Mouse (Mus musculus) heart, embryonic 10.5 days (tissue): Measurements from ENCODE around the gene Unkl. TPM values are rescaled to one million over a fixed set of nuclear protein-coding genes. Genes with fewer than 3 reads are reported as not detected.
"Not testable (repeated sequence)": the region's sequence is repeated elsewhere in the genome, so short reads cannot be mapped to it uniquely, and the experiment has no call there.

Source experiments
- DNase-seq: peaks from one replicate; pipeline ENCODE4 v3.0.0-alpha.2; 2017; ENCODE audit warnings: low spot score
- H3K27ac ChIP-seq: fragments of 300-500 bp; sonication (generic); 2 replicates; pipeline ENCODE4 v1.5.1; 2016; ENCODE audit warnings: mild to moderate bottlenecking
- H3K27me3 ChIP-seq: fragments of 300-500 bp; sonication (generic); 2 replicates; pipeline ENCODE4 v1.6.1; 2016; ENCODE audit warnings: mild to moderate bottlenecking; ENCODE audit not compliant: poor library complexity, insufficient read depth, severe bottlenecking
- H3K36me3 ChIP-seq: fragments of 300-500 bp; sonication (generic); 2 replicates; pipeline ENCODE4 v1.6.1; 2016; ENCODE audit warnings: mild to moderate bottlenecking, moderate library complexity
- H3K4me1 ChIP-seq: fragments of 300-500 bp; sonication (generic); 2 replicates; pipeline ENCODE4 v1.6.1; 2016; ENCODE audit warnings: mild to moderate bottlenecking
- H3K4me3 ChIP-seq: fragments of 300-500 bp; sonication (generic); 2 replicates; pipeline ENCODE4 v1.5.1; 2016; ENCODE audit warnings: mild to moderate bottlenecking, moderate library complexity
- H3K9me3 ChIP-seq: fragments of 300-500 bp; sonication (generic); 2 replicates; pipeline ENCODE4 v1.6.1; 2016; ENCODE audit warnings: mild to moderate bottlenecking, moderate library complexity
- WGBS: fragments of 180-500 bp; shearing (Covaris S2); methylation state at CpG from one replicate; pipeline ENCODE4 v1.1.7; 2016; 5-methylcytosine and 5-hydroxymethylcytosine counted together
- polyA plus RNA-seq: library from polyadenylated mRNA; unstranded; fragments of >200 nt; fragmentation: Nextera tagmentation; extraction: Ambion mirVana; gene quantifications from 2 replicates; pipeline ENCODE4 v1.2.1, GENCODE M21; 2016

The Unkl gene
- polyA plus RNA-seq, 1 experiment from 2014 or later: 7.4 TPM

- Histone ChIP-seq H3K9me3 (no peaks in the 10 kb centered on the region), H3K4me1 (peaks cover 26% of the 10 kb centered on the region), H3K27ac (peak overlapping the region; percentile 77), H3K4me3 (peak overlapping the region; percentile 67), H3K27me3 (no peaks in the 10 kb centered on the region), H3K36me3 (peaks cover 33% of the 10 kb centered on the region)
- 47% methylated on average over 6 of the region's 6 CpGs for WGBS
- DNase-seq: no peak
Measured at GRCm38 (mm10) chr17:25222951-25223601, 34.9 kb downstream of the Unkl start.

GRCm38 (mm10) chr17:25224586-25225222 lies 36.5 kb downstream of the Unkl start:
- WGBS: 87% methylated on average over 7 of the region's 7 CpGs
- H3K9me3 ChIP-seq: no peaks in the 10 kb centered on the region
- peaks cover 26% of the 10 kb centered on the region for H3K4me1 ChIP-seq
- H3K36me3 ChIP-seq: peaks cover 38% of the 10 kb centered on the region
- no peak for DNase-seq
- peak overlapping the region; percentile 5; the same call in 1 of the 2 replicates for H3K4me3 ChIP-seq
- H3K27ac ChIP-seq: no peak overlapping the region; the same call in 1 of the 2 replicates
- H3K27me3 ChIP-seq: no peaks in the 10 kb centered on the region

- Histone ChIP-seq H3K4me1 (peaks cover 25% of the 10 kb centered on the region), H3K27me3 (no peaks in the 10 kb centered on the region), H3K4me3 (no peak overlapping the region), H3K36me3 (peaks cover 38% of the 10 kb centered on the region), H3K9me3 (no peaks in the 10 kb centered on the region), H3K27ac (no peak overlapping the region)
- DNase-seq: no peak
- WGBS: 80% methylated on average over 4 of the region's 4 CpGs
Measured at GRCm38 (mm10) chr17:25225659-25226058, 37.5 kb downstream of the Unkl start.

GRCm38 (mm10) chr17:25227991-25228390 lies 39.8 kb downstream of the Unkl start:
- H3K9me3 ChIP-seq: no peaks in the 10 kb centered on the region
- H3K27ac ChIP-seq: no peak overlapping the region
- 86% methylated on average over 5 of the region's 5 CpGs for WGBS
- H3K36me3 ChIP-seq: peaks cover 46% of the 10 kb centered on the region
- DNase-seq: no peak
- H3K27me3 ChIP-seq: no peaks in the 10 kb centered on the region
- H3K4me1 ChIP-seq: peaks cover 9% of the 10 kb centered on the region; the same call in 1 of the 2 replicates
- no peak overlapping the region for H3K4me3 ChIP-seq

- not testable (repeated sequence) for H3K27ac ChIP-seq, H3K27me3 ChIP-seq, DNase-seq, H3K9me3 ChIP-seq, H3K4me1 ChIP-seq, H3K4me3 ChIP-seq
- WGBS: 79% methylated on average over 17 of the region's 17 CpGs
- H3K36me3 ChIP-seq: peaks cover 55% of the 10 kb centered on the region
Measured at GRCm38 (mm10) chr17:25230014-25230655, 41.9 kb downstream of the Unkl start.

- WGBS: 98% methylated on average over 3 of the region's 3 CpGs
- Histone ChIP-seq H3K27me3 (no peaks in the 10 kb centered on the region), H3K4me3 (no peak overlapping the region), H3K36me3 (peaks cover 60% of the 10 kb centered on the region), H3K27ac (no peak overlapping the region), H3K4me1 (0 out of 2 replicates have a peak, but pooled peaks cover 5% of the 10 kb centered on the region), H3K9me3 (no peaks in the 10 kb centered on the region)
- DNase-seq: no peak
Measured at GRCm38 (mm10) chr17:25230700-25231099, 42.5 kb downstream of the Unkl start.

- H3K27ac ChIP-seq, DNase-seq, H3K4me3 ChIP-seq, H3K4me1 ChIP-seq, H3K27me3 ChIP-seq, H3K9me3 ChIP-seq: not testable (repeated sequence)
- 92% methylated on average over 8 of the region's 11 CpGs for WGBS
- H3K36me3 ChIP-seq: peaks cover 63% of the 10 kb centered on the region
Measured at GRCm38 (mm10) chr17:25231621-25232020, 43.4 kb downstream of the Unkl start.

- H3K4me3 ChIP-seq: no peak overlapping the region
- 81% methylated on average over 9 of the region's 9 CpGs for WGBS
- no peak overlapping the region for H3K27ac ChIP-seq
- H3K4me1 ChIP-seq: peaks cover 12% of the 10 kb centered on the region
- peaks cover 40% of the 10 kb centered on the region for H3K36me3 ChIP-seq
- no peak for DNase-seq
- H3K9me3 ChIP-seq: no peaks in the 10 kb centered on the region
- no peaks in the 10 kb centered on the region for H3K27me3 ChIP-seq
Measured at GRCm38 (mm10) chr17:25235635-25236034, 47.4 kb downstream of the Unkl start.

GRCm38 (mm10) chr17:25239695-25240636 lies 51.8 kb downstream of the Unkl start, which contains the start of the genes Gnptg and Tsr3:
Gnptg (minus strand) TSS chr17:25240124.
Tsr3 (plus strand) TSS chr17:25240170.
- H3K36me3 ChIP-seq: peaks cover 60% of the 10 kb centered on the region
- under 1% methylated on average over 80 of the region's 80 CpGs for WGBS

GRCm38 (mm10) chr17:25243131-25243780 lies 55.1 kb downstream of the Unkl start:
- H3K27me3 ChIP-seq: peaks cover 24% of the 10 kb centered on the region
- peaks cover 43% of the 10 kb centered on the region for H3K36me3 ChIP-seq
- peaks cover 29% of the 10 kb centered on the region for H3K4me1 ChIP-seq
- 84% methylated on average over 11 of the region's 11 CpGs for WGBS
- H3K4me3 ChIP-seq: no peak overlapping the region; the same call in 1 of the 2 replicates
- DNase-seq: no peak
- H3K9me3 ChIP-seq: no peaks in the 10 kb centered on the region
- no peak overlapping the region for H3K27ac ChIP-seq

More at GRCm38 (mm10) chr17:25239695-25240636, 51.8 kb downstream of the Unkl start, which contains the start of the genes Gnptg and Tsr3:
- Histone ChIP-seq H3K27me3 (no peaks in the 10 kb centered on the region), H3K4me1 (peaks cover 29% of the 10 kb centered on the region), H3K9me3 (no peaks in the 10 kb centered on the region), H3K4me3 (peak within 1 kb of the TSS; percentile 99), H3K27ac (peak within 1 kb of the TSS; percentile 93)
- DNase-seq: peak; percentile 95

- peaks cover 34% of the 10 kb centered on the region for H3K27me3 ChIP-seq
- H3K36me3 ChIP-seq: peaks cover 43% of the 10 kb centered on the region
- H3K4me3 ChIP-seq: no peak overlapping the region
- H3K9me3 ChIP-seq: no peaks in the 10 kb centered on the region
- peaks cover 25% of the 10 kb centered on the region for H3K4me1 ChIP-seq
- H3K27ac ChIP-seq: no peak overlapping the region
- WGBS: 81% methylated on average over 16 of the region's 16 CpGs
- no peak for DNase-seq
Measured at GRCm38 (mm10) chr17:25244239-25244638, 56.0 kb downstream of the Unkl start.
